Mouse (Mus musculus): ENCODE measurements around the gene Gm14443.
A peak's percentile ranks its signal among the peaks of the same experiment; 100 is the strongest.
"Not testable (repeated sequence)": the region's sequence is repeated elsewhere in the genome, so short reads cannot be mapped to it uniquely, and the experiment has no call there.

Gm14443 gene

GRCm38 (mm10) chr2:175175401-175176180 lies at the start of gene Gm14443:
Gene Gm14443 (minus strand): TSS chr2:175175871.
- not testable (repeated sequence) for DNase-seq

GRCm38 (mm10) chr2:175206732-175207131 lies 31.1 kb upstream of the Gm14443 start, which contains the start of gene Gm14391:
Gene Gm14391 (minus strand): TSS chr2:175206917.
- DNase-seq = not testable (repeated sequence)

DNA sequence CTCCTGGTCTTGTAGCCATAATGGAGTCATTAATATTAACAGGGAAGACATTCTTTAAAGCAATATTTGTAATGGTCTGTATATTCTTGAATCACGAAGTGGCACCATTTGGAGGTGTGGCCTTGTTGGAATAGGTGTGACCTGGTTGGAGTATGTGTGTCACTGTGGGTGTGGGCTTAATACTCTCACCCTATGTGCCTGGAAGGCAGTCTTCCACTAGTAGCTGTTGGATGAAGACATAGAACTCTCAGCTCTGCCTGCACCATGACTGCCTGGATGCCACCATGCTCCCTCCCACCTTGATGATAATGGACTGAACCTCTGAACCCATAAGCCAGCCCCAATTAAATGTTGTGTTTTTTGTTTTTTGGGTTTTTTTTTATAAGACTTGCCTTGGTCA lies 3.3 kb upstream of the Gm14443 start:
- DNase-seq = not testable (repeated sequence)

DNA sequence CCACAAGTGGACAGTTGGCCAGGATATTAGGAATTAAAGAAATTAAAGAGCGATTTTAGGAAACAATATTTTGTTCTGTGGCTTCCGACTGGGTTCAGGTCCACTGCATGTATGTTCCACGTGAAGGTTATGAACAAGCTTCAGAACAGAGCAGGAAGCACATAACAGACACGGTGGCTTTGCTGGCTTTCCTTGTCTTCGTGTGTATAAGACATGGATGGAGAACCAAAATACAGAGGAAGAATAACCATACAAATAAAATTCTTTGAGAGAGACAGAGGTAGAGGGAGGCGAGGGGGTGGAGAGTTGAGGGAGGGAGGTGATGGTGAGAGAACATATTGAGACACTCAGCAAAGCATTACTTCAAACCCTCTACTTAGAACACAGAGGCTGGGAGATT lies 641 bp upstream of the Gm14443 start:
- DNase-seq = no peak

- not testable (repeated sequence) for DNase-seq
Measured at GRCm38 (mm10) chr2:175174058-175174457, 1.6 kb downstream of the Gm14443 start.

DNA sequence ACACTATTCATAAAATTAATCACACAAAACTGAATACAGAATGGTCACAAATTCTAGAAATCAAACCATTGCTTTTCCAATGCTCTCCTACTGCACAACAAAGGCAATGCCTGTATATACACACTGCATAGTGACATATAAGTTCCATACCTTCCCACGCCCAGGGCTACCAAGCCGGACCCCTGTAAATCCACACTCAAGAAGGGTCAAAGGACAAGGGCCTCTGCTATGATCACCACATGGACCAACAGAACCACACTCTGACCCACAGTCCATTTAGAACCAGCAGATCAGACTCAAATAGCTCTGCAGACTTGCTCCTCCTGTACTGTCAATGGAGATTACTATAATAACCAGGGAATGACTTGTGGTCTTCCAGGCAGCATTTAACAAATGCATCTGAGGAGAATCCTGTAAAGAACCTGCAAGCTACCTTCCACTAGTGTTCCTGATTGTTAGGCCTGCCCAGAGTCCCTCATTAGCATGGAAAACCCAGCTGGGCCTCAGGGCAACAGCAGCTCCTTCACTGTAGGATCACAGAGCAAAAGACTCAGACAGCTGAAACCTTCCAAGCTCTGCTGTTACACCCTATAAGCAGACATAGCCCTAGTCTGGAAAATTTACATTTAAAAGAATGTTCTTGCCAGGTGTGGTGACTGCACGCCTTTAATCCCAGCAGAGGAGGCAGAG lies 2.6 kb downstream of the Gm14443 start:
- not testable (repeated sequence) for DNase-seq

GRCm38 (mm10) chr2:175172123-175172522 lies 3.5 kb downstream of the Gm14443 start:
- DNase-seq = no peak

DNA sequence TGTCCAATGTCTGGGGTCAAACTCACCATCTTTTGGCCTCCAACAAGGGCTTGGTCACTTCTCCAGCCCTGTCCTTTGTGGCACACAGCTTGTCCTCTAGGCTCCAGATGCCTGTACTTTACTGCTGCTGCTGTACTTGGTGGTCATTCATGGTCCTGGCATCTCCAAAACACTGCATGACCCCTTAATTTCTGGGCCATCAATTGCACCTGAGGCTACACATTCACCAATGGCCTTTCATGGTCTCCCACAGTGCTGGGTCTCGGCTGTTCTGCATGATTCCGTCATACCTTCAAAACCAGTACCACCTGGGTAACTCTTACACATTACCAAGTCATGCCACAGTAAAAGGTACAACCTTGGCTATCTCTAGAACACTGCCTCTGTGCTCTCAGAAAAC lies 8.8 kb downstream of the Gm14443 start:
- DNase-seq = not testable (repeated sequence)

DNA sequence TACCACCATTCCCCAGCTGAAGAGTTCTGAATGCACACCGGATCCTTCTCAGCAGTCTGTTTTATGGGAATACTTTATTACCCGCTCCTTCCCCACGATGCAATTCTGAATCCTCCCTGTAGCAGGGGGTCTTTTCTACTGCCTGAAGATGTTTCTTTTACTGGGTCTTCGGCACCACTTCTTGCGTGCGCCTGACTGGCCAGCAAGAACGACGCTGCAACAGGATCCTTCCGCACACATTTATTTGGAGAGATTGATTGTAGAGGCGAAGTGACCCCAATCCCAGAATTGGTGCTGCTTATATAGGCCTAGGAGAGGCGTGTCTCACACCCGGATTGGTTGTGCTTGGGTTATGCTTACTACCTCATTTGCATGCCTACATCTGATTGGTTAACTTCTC lies 10.6 kb downstream of the Gm14443 start:
- DNase-seq = not testable (repeated sequence)

DNA sequence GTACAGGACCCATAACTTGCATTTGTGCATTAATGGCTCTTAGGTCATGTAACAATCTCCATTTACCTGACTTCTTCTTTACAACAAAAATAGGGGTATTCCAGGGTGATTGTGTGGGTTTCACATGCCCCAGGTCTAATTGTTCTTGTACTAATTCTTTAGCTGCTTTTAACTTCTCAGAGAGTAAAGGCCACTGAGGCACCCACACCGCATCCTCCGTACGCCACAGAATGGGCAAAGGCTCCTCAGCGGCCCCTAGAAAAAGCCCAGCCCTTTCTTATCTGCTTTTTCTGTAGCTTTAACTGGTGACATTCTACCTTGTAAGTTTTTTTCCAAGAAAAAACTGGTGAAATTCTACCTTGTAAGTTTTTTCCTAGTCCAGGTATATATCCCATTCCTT lies 14.2 kb downstream of the Gm14443 start:
- DNase-seq = not testable (repeated sequence)

GRCm38 (mm10) chr2:175158642-175159041 lies 17.0 kb downstream of the Gm14443 start:
- DNase-seq = no peak

DNA sequence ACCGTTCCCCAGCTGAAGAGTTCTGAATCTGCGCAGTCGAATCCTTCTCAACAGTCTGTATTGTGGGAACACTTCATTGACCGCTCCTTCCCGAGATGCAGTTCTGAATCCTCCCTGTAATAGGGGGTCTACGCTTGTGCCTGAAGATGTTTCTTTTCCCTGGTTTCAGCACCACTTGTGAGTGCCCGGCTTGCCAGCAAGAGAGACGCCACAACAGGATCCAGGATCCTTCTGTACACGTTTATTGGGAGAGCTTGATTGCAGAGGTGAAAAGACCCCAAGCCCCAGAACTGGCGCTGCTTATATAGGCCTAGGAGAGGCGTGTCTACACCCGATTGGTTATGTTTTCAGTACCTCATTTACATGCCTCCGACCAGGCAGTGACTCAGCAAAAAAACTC lies 19.0 kb downstream of the Gm14443 start:
- no peak for DNase-seq

GRCm38 (mm10) chr2:175141993-175142295 lies 33.7 kb downstream of the Gm14443 start, which contains the start of gene Gm14399:
Gene Gm14399 (minus strand): TSS chr2:175142012.
- not testable (repeated sequence) for DNase-seq

GRCm38 (mm10) chr2:175141118-175141992 lies 34.3 kb downstream of the Gm14443 start:
- peak in 1 of 2 experiments; percentile 51 for DNase-seq

GRCm38 (mm10) chr2:175140624-175141023 lies 35.0 kb downstream of the Gm14443 start:
- DNase-seq = not testable (repeated sequence)
